Mouse (Mus musculus) hindbrain, embryonic 16.5 days (tissue): ENCODE measurements at regions not wholly inside any gene's neighbourhood (a gene's known extent, or its start where the extent isn't known, plus 50 kb on each side); places are given as distances from the start of the nearest gene placed in this dataset.

Source experiments
- ATAC-seq: fragments of 200-750 bp; cut with Nextera tagmentation; 2 replicates; pipeline ENCODE4 v1.8.0; 2017; ENCODE audit warnings: moderate TSS enrichment, moderate library complexity
- H3K27ac ChIP-seq: fragments of 300-500 bp; sonication (generic); 2 replicates; pipeline ENCODE4 v1.5.1; 2014; ENCODE audit warnings: low read depth, mild to moderate bottlenecking, control low read depth, low read length, moderate library complexity
- H3K27me3 ChIP-seq: fragments of 300-500 bp; sonication (generic); replicated peaks from 2 replicates; pipeline ENCODE4 v1.6.1; 2014; ENCODE audit warnings: low read length; ENCODE audit not compliant: control insufficient read depth, insufficient read depth
- H3K36me3 ChIP-seq: fragments of 300-500 bp; sonication (generic); 2 replicates; pipeline ENCODE4 v1.6.1; 2014; ENCODE audit warnings: mild to moderate bottlenecking, low read length, moderate library complexity, mixed read lengths; ENCODE audit not compliant: control insufficient read depth, insufficient read depth
- H3K4me1 ChIP-seq: fragments of 300-500 bp; sonication (generic); 2 replicates; pipeline ENCODE4 v1.6.1; 2014; ENCODE audit warnings: low read depth, low read length; ENCODE audit not compliant: control insufficient read depth, insufficient read depth
- H3K4me2 ChIP-seq: fragments of 300-500 bp; sonication (generic); 2 replicates; pipeline ENCODE4 v1.6.1; 2014; ENCODE audit warnings: mild to moderate bottlenecking, low read length, control low read depth, moderate library complexity
- H3K4me3 ChIP-seq: fragments of 300-500 bp; sonication (generic); 2 replicates; pipeline ENCODE4 v1.5.1; 2014; ENCODE audit warnings: mild to moderate bottlenecking, low read length, control low read depth, moderate library complexity
- H3K9ac ChIP-seq: fragments of 300-500 bp; sonication (generic); 2 replicates; pipeline ENCODE4 v1.6.1; 2014; ENCODE audit warnings: low read depth, mild to moderate bottlenecking, control low read depth, low read length, moderate library complexity
- H3K9me3 ChIP-seq: fragments of 300-500 bp; sonication (generic); 2 replicates; pipeline ENCODE4 v1.6.1; 2014; ENCODE audit warnings: mild to moderate bottlenecking, low read length, moderate library complexity; ENCODE audit not compliant: control insufficient read depth
- WGBS: fragments of 180-500 bp; shearing (Covaris S2); extraction: QIAGEN DNeasy Blood & Tissue Kit; methylation state at CpG from one replicate; pipeline ENCODE4 v1.1.7; 2014; 5-methylcytosine and 5-hydroxymethylcytosine counted together

- H3K27ac ChIP-seq, result no peak overlapping the region
- H3K4me1 ChIP-seq, result no peaks in the 10 kb centered on the region
- ATAC-seq, result no peak
- H3K4me2 ChIP-seq, result no peak overlapping the region
- no peaks in the 10 kb centered on the region for H3K27me3 ChIP-seq
- 93% methylated on average over 22 of the region's 22 CpGs for WGBS
- no peak overlapping the region for H3K4me3 ChIP-seq
- no peak overlapping the region for H3K9ac ChIP-seq
- no peaks in the 10 kb centered on the region for H3K9me3 ChIP-seq
- H3K36me3 ChIP-seq, result no peaks in the 10 kb centered on the region
These were observed 188.7 kb downstream of the Ifng start for GRCm38 (mm10) chr10:118629360-118630040.

GRCm38 (mm10) chr10:118631786-118632185, 190.9 kb downstream of the Ifng start:
- Histone ChIP-seq H3K4me1 (no peaks in the 10 kb centered on the region), H3K27me3 (no peaks in the 10 kb centered on the region), H3K36me3 (no peaks in the 10 kb centered on the region), H3K9ac (no peak overlapping the region), H3K27ac (no peak overlapping the region), H3K9me3 (no peaks in the 10 kb centered on the region), H3K4me3 (no peak overlapping the region), H3K4me2 (no peak overlapping the region)
- WGBS, result 92% methylated on average over 1 of the region's 1 CpGs
- no peak for ATAC-seq

- 90% methylated on average over 5 of the region's 5 CpGs for WGBS
- Histone ChIP-seq H3K4me2 (no peak overlapping the region), H3K9ac (no peak overlapping the region), H3K27me3 (no peaks in the 10 kb centered on the region), H3K27ac (no peak overlapping the region), H3K4me1 (no peaks in the 10 kb centered on the region), H3K4me3 (no peak overlapping the region), H3K36me3 (no peaks in the 10 kb centered on the region), H3K9me3 (no peaks in the 10 kb centered on the region)
- no peak for ATAC-seq
These were observed 191.3 kb downstream of the Ifng start for GRCm38 (mm10) chr10:118632187-118632586.

GRCm38 (mm10) chr10:118633429-118633828, 192.6 kb downstream of the Ifng start:
- Histone ChIP-seq H3K4me1 (no peaks in the 10 kb centered on the region), H3K9me3 (no peaks in the 10 kb centered on the region), H3K9ac (no peak overlapping the region), H3K4me3 (no peak overlapping the region), H3K27ac (no peak overlapping the region), H3K36me3 (no peaks in the 10 kb centered on the region), H3K4me2 (no peak overlapping the region), H3K27me3 (no peaks in the 10 kb centered on the region)
- no peak for ATAC-seq
- WGBS, result 72% methylated on average over 7 of the region's 7 CpGs

- WGBS, result 92% methylated on average over 4 of the region's 4 CpGs
- Histone ChIP-seq H3K4me1 (peaks cover 13% of the 10 kb centered on the region), H3K4me3 (no peak overlapping the region), H3K27ac (no peak overlapping the region), H3K4me2 (no peak overlapping the region), H3K27me3 (no peaks in the 10 kb centered on the region), H3K9me3 (no peaks in the 10 kb centered on the region), H3K9ac (no peak overlapping the region), H3K36me3 (no peaks in the 10 kb centered on the region)
- no peak for ATAC-seq
These were observed 198.3 kb downstream of the Ifng start for GRCm38 (mm10) chr10:118639097-118639496.

GRCm38 (mm10) chr10:118640121-118640809, 199.4 kb downstream of the Ifng start:
- Histone ChIP-seq H3K9ac (no peak overlapping the region), H3K4me2 (peak overlapping the region; percentile 40), H3K9me3 (no peaks in the 10 kb centered on the region), H3K4me3 (no peak overlapping the region), H3K27me3 (no peaks in the 10 kb centered on the region), H3K36me3 (no peaks in the 10 kb centered on the region), H3K27ac (peak overlapping the region; percentile 52; the same call in 1 of the 2 replicates), H3K4me1 (peaks cover 13% of the 10 kb centered on the region)
- WGBS, result 28% methylated on average over 7 of the region's 7 CpGs
- ATAC-seq, result peak; percentile 66

- Histone ChIP-seq H3K4me2 (peak overlapping the region; percentile 40), H3K9me3 (no peaks in the 10 kb centered on the region), H3K4me1 (peaks cover 13% of the 10 kb centered on the region), H3K27me3 (no peaks in the 10 kb centered on the region), H3K27ac (peak overlapping the region; percentile 52), H3K4me3 (no peak overlapping the region), H3K36me3 (no peaks in the 10 kb centered on the region), H3K9ac (peak overlapping the region; percentile 36; the same call in 1 of the 2 replicates)
- 20% methylated on average over 12 of the region's 12 CpGs for WGBS
- ATAC-seq, result peak; percentile 88
These were observed 200.1 kb downstream of the Ifng start for GRCm38 (mm10) chr10:118640810-118641427.

GRCm38 (mm10) chr10:118643622-118644021, 202.8 kb downstream of the Ifng start:
- no peak overlapping the region for H3K4me3 ChIP-seq
- no peaks in the 10 kb centered on the region for H3K27me3 ChIP-seq
- no peak overlapping the region for H3K4me2 ChIP-seq
- ATAC-seq, result no peak
- H3K9me3 ChIP-seq, result no peaks in the 10 kb centered on the region
- H3K9ac ChIP-seq, result no peak overlapping the region
- WGBS, result 79% methylated on average over 8 of the region's 8 CpGs
- H3K36me3 ChIP-seq, result no peaks in the 10 kb centered on the region
- peaks cover 13% of the 10 kb centered on the region for H3K4me1 ChIP-seq
- H3K27ac ChIP-seq, result no peak overlapping the region

- no peak for ATAC-seq
- no peak overlapping the region for H3K27ac ChIP-seq
- no peak overlapping the region for H3K9ac ChIP-seq
- no peak overlapping the region for H3K4me3 ChIP-seq
- H3K27me3 ChIP-seq, result no peaks in the 10 kb centered on the region
- no peaks in the 10 kb centered on the region for H3K36me3 ChIP-seq
- no peak overlapping the region for H3K4me2 ChIP-seq
- no peaks in the 10 kb centered on the region for H3K9me3 ChIP-seq
- WGBS, result 51% methylated on average over 2 of the region's 2 CpGs
- no peaks in the 10 kb centered on the region for H3K4me1 ChIP-seq
These were observed 207.3 kb downstream of the Ifng start for GRCm38 (mm10) chr10:118648111-118648510.
